Mouse (Mus musculus) heart, adult 2 months (tissue): Measurements from ENCODE around the gene Egln2.

Experiments
- CTCF ChIP-seq: fragments of 200-600 bp; IDR thresholded peaks from 2 replicates; pipeline ENCODE4 v1.8.1; 2022; ENCODE audit warnings: antibody characterized with exemption, mild to moderate bottlenecking, moderate library complexity
- EP300 ChIP-seq: fragments of 200-500 bp; IDR thresholded peaks from 2 replicates; pipeline ENCODE4 v1.6.1; 2011; ENCODE audit warnings: low read depth, low read length, control low read depth; ENCODE audit not compliant: insufficient read depth
- POLR2A ChIP-seq: fragments of 200-500 bp; IDR thresholded peaks from 2 replicates; pipeline ENCODE4 v1.6.1; 2011; ENCODE audit warnings: mild to moderate bottlenecking, low read depth, low read length, control low read depth; ENCODE audit not compliant: insufficient read depth

- no peak for TF ChIP-seq EP300
- TF ChIP-seq CTCF: no peak
- no peak for TF ChIP-seq POLR2A
Observed at GRCm38 (mm10) chr7:27124969-27125368, 41.6 kb downstream of the Egln2 start.
